Mouse (Mus musculus) liver, embryonic 12.5 days (tissue): ENCODE measurements around the gene Cnbp. TPM values are rescaled to one million over a fixed set of nuclear protein-coding genes. Genes with fewer than 3 reads are reported as not detected.

Experiments
- ATAC-seq: fragments of 200-750 bp; cut with Nextera tagmentation; 2 replicates; pipeline ENCODE4 v1.8.0; 2017; ENCODE audit warnings: moderate number of reproducible peaks, mild to moderate bottlenecking, moderate library complexity
- H3K27ac ChIP-seq: fragments of 300-500 bp; sonication (generic); 2 replicates; pipeline ENCODE4 v1.5.1; 2016; ENCODE audit warnings: mild to moderate bottlenecking
- H3K27me3 ChIP-seq: fragments of 300-500 bp; sonication (generic); replicated peaks from 2 replicates; pipeline ENCODE4 v1.6.1; 2016; ENCODE audit warnings: mild to moderate bottlenecking, moderate library complexity
- H3K36me3 ChIP-seq: fragments of 300-500 bp; sonication (generic); 2 replicates; pipeline ENCODE4 v1.6.1; 2016; ENCODE audit warnings: mild to moderate bottlenecking, moderate library complexity
- H3K4me1 ChIP-seq: fragments of 300-500 bp; sonication (generic); 2 replicates; pipeline ENCODE4 v1.6.1; 2016
- H3K4me2 ChIP-seq: fragments of 300-500 bp; sonication (generic); 2 replicates; pipeline ENCODE4 v1.6.1; 2016; ENCODE audit warnings: mild to moderate bottlenecking, moderate library complexity
- H3K4me3 ChIP-seq: fragments of 300-500 bp; sonication (generic); 2 replicates; pipeline ENCODE4 v1.5.1; 2016; ENCODE audit warnings: mild to moderate bottlenecking, moderate library complexity
- H3K9ac ChIP-seq: fragments of 300-500 bp; sonication (generic); 2 replicates; pipeline ENCODE4 v1.6.1; 2016; ENCODE audit warnings: mild to moderate bottlenecking, moderate library complexity
- H3K9me3 ChIP-seq: fragments of 300-500 bp; sonication (generic); replicated peaks from 2 replicates; pipeline ENCODE4 v1.6.1; 2016; ENCODE audit warnings: mild to moderate bottlenecking, moderate library complexity
- WGBS: fragments of 180-500 bp; shearing (Covaris S2); methylation state at CpG from one replicate; pipeline ENCODE4 v1.1.7; 2016; ENCODE audit not compliant: insufficient replicate concordance; 5-methylcytosine and 5-hydroxymethylcytosine counted together
- polyA plus RNA-seq: library from polyadenylated mRNA; unstranded; fragments of >200 nt; fragmentation: Nextera tagmentation; extraction: Ambion mirVana; gene quantifications from 2 replicates; pipeline ENCODE4 v1.2.1, GENCODE M21; 2016

Gene Cnbp
- polyA plus RNA-seq, 1 experiment from 2014 or later, result 933 TPM

GRCm38 (mm10) chr6:87810713-87811669 lies 39.9 kb downstream of the Cnbp start:
- peak overlapping the region; percentile 98 for H3K27ac ChIP-seq
- peaks cover 61% of the 10 kb centered on the region for H3K4me1 ChIP-seq
- ATAC-seq, result peak; percentile 5; the same call in 1 of the 2 replicates
- H3K4me2 ChIP-seq, result peak overlapping the region; percentile 86
- no peaks in the 10 kb centered on the region for H3K27me3 ChIP-seq
- peak overlapping the region; percentile 72 for H3K4me3 ChIP-seq
- under 1% methylated on average over 76 of the region's 77 CpGs for WGBS
- no peaks in the 10 kb centered on the region for H3K9me3 ChIP-seq
- peaks cover 36% of the 10 kb centered on the region for H3K36me3 ChIP-seq
- H3K9ac ChIP-seq, result peak overlapping the region; percentile 93

DNA sequence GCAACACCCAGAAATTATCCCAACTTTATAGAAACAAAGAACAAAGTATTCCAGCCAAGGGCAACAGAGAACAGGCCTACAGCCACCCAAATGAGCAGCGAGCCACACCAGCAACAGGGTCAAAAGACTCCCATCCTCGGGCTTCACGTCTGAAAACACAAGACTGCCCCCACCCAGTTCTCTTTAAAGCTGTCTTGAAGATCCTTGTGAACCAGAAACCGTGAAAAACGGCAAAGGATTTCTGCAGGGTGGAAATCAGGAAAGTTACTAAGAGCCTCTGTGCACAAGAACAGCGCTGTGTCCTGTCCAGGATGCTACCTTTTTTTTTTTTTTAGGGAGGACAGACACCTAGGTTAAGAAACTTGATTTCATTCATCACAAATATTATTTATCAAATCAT lies 40.6 kb downstream of the Cnbp start:
- H3K4me3 ChIP-seq, result peak overlapping the region; percentile 72
- H3K27ac ChIP-seq, result peak overlapping the region; percentile 98
- peak overlapping the region; percentile 93 for H3K9ac ChIP-seq
- H3K9me3 ChIP-seq, result no peaks in the 10 kb centered on the region
- H3K4me1 ChIP-seq, result peaks cover 67% of the 10 kb centered on the region
- H3K4me2 ChIP-seq, result peak overlapping the region; percentile 86
- WGBS, result 35% methylated on average over 6 of the region's 6 CpGs
- no peak for ATAC-seq
- H3K36me3 ChIP-seq, result peaks cover 35% of the 10 kb centered on the region
- H3K27me3 ChIP-seq, result no peaks in the 10 kb centered on the region

DNA sequence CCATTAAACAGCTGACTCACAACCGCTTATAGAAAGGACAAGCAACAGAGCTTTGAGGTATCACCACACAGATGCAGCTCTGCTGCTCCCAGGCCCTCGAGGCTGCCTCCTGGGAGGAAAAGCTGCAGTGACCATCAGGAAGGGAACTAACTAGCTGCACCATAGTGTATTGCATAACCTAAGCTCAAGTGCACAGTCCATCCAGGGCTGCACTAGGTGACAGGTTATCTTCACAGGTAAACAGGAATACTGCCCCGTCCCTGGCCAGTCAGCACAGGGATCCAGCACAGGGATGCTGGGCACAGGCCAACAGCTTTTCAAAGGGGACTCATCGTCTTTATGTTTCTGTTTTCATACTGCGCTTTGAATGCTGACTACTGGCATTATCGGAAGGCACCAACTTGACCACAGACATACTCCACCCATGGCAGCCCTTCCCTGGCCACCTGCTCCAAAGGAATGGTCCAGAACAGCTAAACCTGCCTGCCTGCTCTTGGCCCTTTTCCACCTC lies 41.2 kb downstream of the Cnbp start:
- Histone ChIP-seq H3K4me1 (peaks cover 72% of the 10 kb centered on the region), H3K4me2 (peak overlapping the region; percentile 86), H3K9me3 (no peaks in the 10 kb centered on the region), H3K27me3 (no peaks in the 10 kb centered on the region), H3K36me3 (peaks cover 35% of the 10 kb centered on the region), H3K4me3 (peak overlapping the region; percentile 72), H3K9ac (peak overlapping the region; percentile 93), H3K27ac (peak overlapping the region; percentile 98)
- 52% methylated on average over 6 of the region's 6 CpGs for WGBS
- ATAC-seq, result peak; percentile 20; the same call in 1 of the 2 replicates

DNA sequence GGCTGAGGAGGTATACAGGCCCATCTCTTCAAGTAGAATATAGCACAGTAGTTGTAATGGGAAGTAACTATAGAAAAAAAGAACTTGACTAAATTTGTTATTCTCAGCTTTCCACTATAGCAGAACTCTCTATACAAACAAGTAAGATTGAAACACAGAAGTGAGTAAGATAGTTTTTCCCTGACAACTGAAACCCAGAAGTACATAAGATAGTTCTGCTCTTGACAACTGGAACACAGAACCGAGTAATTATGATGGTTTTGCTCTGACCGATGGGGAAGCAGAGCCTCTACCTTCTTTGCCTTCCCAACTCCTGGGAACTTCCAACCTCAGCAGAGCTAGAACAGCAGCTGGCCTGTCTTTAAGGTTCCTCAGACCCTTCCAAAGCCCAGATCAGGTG lies 41.8 kb downstream of the Cnbp start:
- H3K4me2 ChIP-seq, result peak overlapping the region; percentile 86
- H3K27ac ChIP-seq, result peak overlapping the region; percentile 98
- H3K4me3 ChIP-seq, result peak overlapping the region; percentile 72
- ATAC-seq, result no peak
- peaks cover 78% of the 10 kb centered on the region for H3K4me1 ChIP-seq
- peak overlapping the region; percentile 93 for H3K9ac ChIP-seq
- peaks cover 36% of the 10 kb centered on the region for H3K36me3 ChIP-seq
- no peaks in the 10 kb centered on the region for H3K9me3 ChIP-seq
- WGBS, result 72% methylated on average over 2 of the region's 2 CpGs
- no peaks in the 10 kb centered on the region for H3K27me3 ChIP-seq

DNA sequence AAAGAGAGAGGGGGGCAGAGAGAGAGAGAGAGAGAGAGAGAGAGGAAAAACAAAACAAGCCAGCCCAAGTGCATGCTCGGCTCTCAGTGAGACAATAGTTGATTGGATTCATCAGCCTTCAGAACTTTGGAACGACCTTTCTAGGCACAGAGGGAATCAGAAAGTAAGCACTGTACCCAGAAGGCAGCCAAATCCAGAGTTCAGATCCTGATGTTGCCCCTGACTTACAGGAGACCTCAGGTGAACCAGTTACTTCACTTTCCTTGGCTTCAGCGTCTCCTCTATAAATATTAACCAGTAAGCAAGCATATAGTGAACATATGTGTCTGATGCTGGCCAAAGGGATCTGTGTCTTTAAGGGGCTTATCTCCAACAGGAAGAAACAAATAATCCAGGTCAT lies 42.4 kb downstream of the Cnbp start:
- Histone ChIP-seq H3K9me3 (no peaks in the 10 kb centered on the region), H3K27me3 (no peaks in the 10 kb centered on the region), H3K4me1 (peaks cover 82% of the 10 kb centered on the region), H3K27ac (peak overlapping the region; percentile 98), H3K4me2 (peak overlapping the region; percentile 86), H3K9ac (peak overlapping the region; percentile 93), H3K36me3 (peaks cover 40% of the 10 kb centered on the region), H3K4me3 (peak overlapping the region; percentile 72)
- WGBS, result 55% methylated on average over 3 of the region's 3 CpGs
- no peak for ATAC-seq

DNA sequence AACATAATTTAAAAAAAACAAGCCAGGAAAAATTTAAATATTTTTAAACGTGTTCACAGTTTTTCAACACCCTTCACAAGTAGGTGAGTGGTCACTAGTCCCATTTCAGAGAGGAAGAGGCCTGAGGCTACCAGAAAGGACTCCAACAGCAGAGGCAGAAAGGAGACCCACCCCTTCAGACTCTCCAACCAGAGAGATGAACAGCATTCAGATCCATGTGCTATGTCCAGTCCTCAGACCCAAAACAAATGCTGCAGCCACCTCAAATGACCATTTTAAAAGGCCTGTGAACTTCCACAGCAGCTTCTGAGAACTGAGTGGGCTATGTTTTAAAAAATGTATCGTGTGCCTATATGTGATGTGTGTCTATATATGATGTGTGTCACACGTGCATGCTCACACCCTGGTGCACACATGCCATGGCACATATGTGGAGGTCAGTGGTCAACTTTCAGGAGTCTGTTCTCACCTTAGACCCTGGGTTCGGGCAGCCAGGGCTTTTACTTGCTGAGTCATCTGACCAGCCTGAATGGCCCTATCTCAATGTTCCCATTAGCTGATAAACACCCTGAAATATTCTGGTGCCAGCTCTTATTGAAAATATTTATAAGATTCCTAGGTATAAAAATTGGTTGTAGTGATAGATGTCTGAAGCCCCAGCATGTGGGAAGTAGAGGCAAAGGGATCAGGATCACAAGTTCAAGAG lies 43.0 kb downstream of the Cnbp start:
- 59% methylated on average over 4 of the region's 4 CpGs for WGBS
- peaks cover 78% of the 10 kb centered on the region for H3K4me1 ChIP-seq
- peak overlapping the region; percentile 93 for H3K9ac ChIP-seq
- no peaks in the 10 kb centered on the region for H3K9me3 ChIP-seq
- peak overlapping the region; percentile 98 for H3K27ac ChIP-seq
- no peak for ATAC-seq
- peaks cover 40% of the 10 kb centered on the region for H3K36me3 ChIP-seq
- peak overlapping the region; percentile 86 for H3K4me2 ChIP-seq
- H3K4me3 ChIP-seq, result peak overlapping the region; percentile 72
- H3K27me3 ChIP-seq, result no peaks in the 10 kb centered on the region

DNA sequence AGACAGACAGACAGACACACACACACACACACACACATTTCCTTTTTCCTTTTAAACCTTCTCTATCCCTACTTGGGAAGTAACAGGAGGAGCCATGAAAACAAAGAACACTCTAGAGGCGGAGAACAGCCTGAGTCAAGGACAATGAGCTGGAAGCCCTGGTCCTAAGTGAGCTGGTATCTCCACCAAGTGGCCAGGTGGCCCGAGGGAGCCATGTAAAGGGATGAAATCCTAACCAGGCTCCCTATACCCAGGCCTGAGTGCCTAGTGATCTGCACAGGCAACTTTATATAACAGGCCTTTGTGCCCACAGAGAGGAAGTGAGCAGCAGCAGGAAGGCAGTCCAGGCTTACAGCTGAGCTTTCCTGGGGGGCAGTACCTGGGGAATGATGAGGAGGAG lies 44.0 kb downstream of the Cnbp start:
- 62% methylated on average over 2 of the region's 2 CpGs for WGBS
- no peaks in the 10 kb centered on the region for H3K27me3 ChIP-seq
- peaks cover 77% of the 10 kb centered on the region for H3K4me1 ChIP-seq
- peaks cover 48% of the 10 kb centered on the region for H3K36me3 ChIP-seq
- no peak overlapping the region for H3K4me3 ChIP-seq
- peak overlapping the region; percentile 98 for H3K27ac ChIP-seq
- H3K4me2 ChIP-seq, result no peak overlapping the region
- no peak for ATAC-seq
- no peak overlapping the region for H3K9ac ChIP-seq
- no peaks in the 10 kb centered on the region for H3K9me3 ChIP-seq

GRCm38 (mm10) chr6:87806028-87806427 lies 44.9 kb downstream of the Cnbp start:
- 37% methylated on average over 2 of the region's 2 CpGs for WGBS
- H3K9ac ChIP-seq, result no peak overlapping the region
- H3K4me3 ChIP-seq, result no peak overlapping the region
- no peak overlapping the region for H3K4me2 ChIP-seq
- H3K9me3 ChIP-seq, result no peaks in the 10 kb centered on the region
- H3K36me3 ChIP-seq, result peaks cover 48% of the 10 kb centered on the region
- H3K4me1 ChIP-seq, result peaks cover 81% of the 10 kb centered on the region
- ATAC-seq, result no peak
- no peak overlapping the region for H3K27ac ChIP-seq
- H3K27me3 ChIP-seq, result no peaks in the 10 kb centered on the region

DNA sequence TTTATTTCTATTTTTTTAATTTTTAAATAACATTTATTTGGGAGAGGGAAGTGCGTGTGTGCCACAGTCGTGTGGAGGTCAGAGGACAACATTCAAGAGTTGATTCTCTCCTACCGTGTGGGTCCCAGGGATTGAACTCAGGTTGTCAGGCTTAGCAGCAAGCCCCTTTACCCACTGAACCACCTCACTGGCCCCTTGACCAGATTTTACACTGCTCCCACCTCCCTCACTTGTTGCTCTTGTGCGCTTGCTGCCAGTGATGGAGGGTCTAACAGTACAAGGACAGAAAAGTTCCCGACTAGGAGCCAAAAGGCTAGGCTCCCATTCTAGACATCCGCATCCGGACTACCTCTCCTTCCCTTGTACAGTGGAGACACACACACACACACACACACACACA lies 45.5 kb downstream of the Cnbp start:
- Histone ChIP-seq H3K27ac (no peak overlapping the region), H3K36me3 (peaks cover 53% of the 10 kb centered on the region), H3K4me2 (no peak overlapping the region), H3K9ac (no peak overlapping the region), H3K27me3 (no peaks in the 10 kb centered on the region), H3K4me3 (no peak overlapping the region), H3K9me3 (no peaks in the 10 kb centered on the region), H3K4me1 (peaks cover 84% of the 10 kb centered on the region)
- no peak for ATAC-seq
- WGBS, result 91% methylated on average over 7 of the region's 7 CpGs

DNA sequence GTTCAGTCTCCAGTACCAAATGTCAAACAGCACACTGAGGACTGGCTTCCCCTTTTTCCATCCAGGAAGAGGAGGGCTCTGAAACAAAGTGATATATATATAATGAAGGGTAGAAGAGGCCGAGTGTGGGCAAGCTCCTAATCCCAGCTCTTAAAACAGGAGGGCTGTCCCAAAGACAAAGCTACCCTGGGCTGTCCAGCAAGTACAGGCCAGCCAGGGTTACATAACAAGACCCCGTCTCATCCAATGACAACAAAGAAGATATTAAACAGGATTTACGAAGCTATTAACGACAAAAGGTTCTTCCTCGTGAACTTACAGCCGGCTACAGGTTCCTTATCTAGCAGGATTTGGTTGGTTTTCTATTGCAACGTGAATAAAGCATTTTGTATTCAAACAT lies 46.0 kb downstream of the Cnbp start:
- ATAC-seq, result no peak
- H3K4me1 ChIP-seq, result peaks cover 84% of the 10 kb centered on the region

DNA sequence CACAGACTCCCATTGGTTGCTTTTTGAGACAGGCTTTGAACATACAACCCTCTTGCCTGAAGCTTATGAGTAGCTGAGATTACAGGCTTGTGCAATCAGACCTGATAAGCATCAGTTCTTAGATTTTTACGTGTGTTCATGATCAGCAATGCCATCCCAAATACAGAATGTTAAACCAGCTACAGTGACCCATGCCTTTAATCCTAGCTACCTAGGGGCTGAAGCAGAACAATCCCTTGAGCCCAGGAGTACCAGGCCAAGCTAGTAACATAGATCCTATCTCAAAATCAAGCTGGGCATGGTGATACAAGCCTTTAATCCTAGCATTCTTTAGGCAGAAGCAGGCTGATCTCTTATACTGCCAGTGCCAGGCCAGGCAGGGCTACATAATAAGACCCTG lies 46.9 kb downstream of the Cnbp start:
- Histone ChIP-seq H3K36me3 (peaks cover 62% of the 10 kb centered on the region), H3K27ac (no peak overlapping the region), H3K4me1 (peaks cover 84% of the 10 kb centered on the region), H3K9ac (no peak overlapping the region), H3K4me3 (no peak overlapping the region), H3K27me3 (no peaks in the 10 kb centered on the region), H3K4me2 (no peak overlapping the region), H3K9me3 (no peaks in the 10 kb centered on the region)
- ATAC-seq, result no peak
- 57% methylated on average over 1 of the region's 1 CpGs for WGBS

More for the DNA sequence above, 46.0 kb downstream of the Cnbp start:
- peaks cover 57% of the 10 kb centered on the region for H3K36me3 ChIP-seq
- no peak overlapping the region for H3K4me2 ChIP-seq
- H3K4me3 ChIP-seq, result no peak overlapping the region
- H3K27me3 ChIP-seq, result no peaks in the 10 kb centered on the region
- no peak overlapping the region; the same call in 1 of the 2 replicates for H3K9ac ChIP-seq
- WGBS, result 69% methylated on average over 7 of the region's 7 CpGs
- no peaks in the 10 kb centered on the region for H3K9me3 ChIP-seq
- H3K27ac ChIP-seq, result 0 out of 2 replicates have a peak overlapping the region, but pooled peaks have one; percentile 1

- peaks cover 84% of the 10 kb centered on the region for H3K4me1 ChIP-seq
- H3K27me3 ChIP-seq, result no peaks in the 10 kb centered on the region
- no peak overlapping the region for H3K4me2 ChIP-seq
- H3K27ac ChIP-seq, result no peak overlapping the region
- H3K36me3 ChIP-seq, result peaks cover 72% of the 10 kb centered on the region
- no peak overlapping the region for H3K4me3 ChIP-seq
- no peak for ATAC-seq
- no peaks in the 10 kb centered on the region for H3K9me3 ChIP-seq
- 77% methylated on average over 7 of the region's 7 CpGs for WGBS
- H3K9ac ChIP-seq, result no peak overlapping the region
These were observed 48.4 kb downstream of the Cnbp start for GRCm38 (mm10) chr6:87802462-87802861.
